Mouse (Mus musculus) cortical plate, adult 2 months (tissue): Measurements from ENCODE around the gene Snrpn.

Source experiments
- CTCF ChIP-seq: fragments of 200-500 bp; IDR thresholded peaks from 2 replicates; pipeline ENCODE4 v1.5.1; 2011; ENCODE audit warnings: mild to moderate bottlenecking, control low read depth, low read length; ENCODE audit not compliant: insufficient read depth; ENCODE audit errors: extremely low read depth
- POLR2A ChIP-seq: fragments of 200-500 bp; IDR thresholded peaks from 2 replicates; pipeline ENCODE4 v1.6.1; 2011; ENCODE audit warnings: mild to moderate bottlenecking, low read length, control low read depth; ENCODE audit not compliant: insufficient read depth; ENCODE audit errors: extremely low read depth

GRCm38 (mm10) chr7:60170250-60171185 lies 30.5 kb upstream of the Snrpn start:
- no peak for TF ChIP-seq POLR2A
- no peak for TF ChIP-seq CTCF
